Mouse (Mus musculus) left cerebral cortex, adult 11 months (tissue): ENCODE measurements at regions not wholly inside any gene's neighbourhood (a gene's known extent, or its start where the extent isn't known, plus 50 kb on each side); places are given as distances from the start of the nearest gene placed in this dataset.

ENCODE experiments used
- DNase-seq: peaks from one replicate; pipeline ENCODE4 v3.0.0; 2022; ENCODE audit warnings: low spot score

- no peak for DNase-seq
Measured at GRCm38 (mm10) chr6:127348770-127349409, 97.8 kb upstream of the Parp11 start.

GRCm38 (mm10) chr6:127349479-127350110 lies 97.0 kb upstream of the Parp11 start:
- no peak for DNase-seq

- DNase-seq = no peak
Measured at GRCm38 (mm10) chr6:127351691-127352090, 94.9 kb upstream of the Parp11 start.

- no peak for DNase-seq
Measured at GRCm38 (mm10) chr6:127355112-127355511, 91.5 kb upstream of the Parp11 start.

GRCm38 (mm10) chr6:127356442-127356841 lies 90.2 kb upstream of the Parp11 start:
- no peak for DNase-seq

GRCm38 (mm10) chr6:127358805-127359204 lies 87.8 kb upstream of the Parp11 start:
- no peak for DNase-seq

- DNase-seq = peak; percentile 19
Measured at GRCm38 (mm10) chr6:127359391-127359874, 87.2 kb upstream of the Parp11 start.

GRCm38 (mm10) chr6:127362166-127362565 lies 84.5 kb upstream of the Parp11 start:
- no peak for DNase-seq

GRCm38 (mm10) chr6:127362966-127363752 lies 83.5 kb upstream of the Parp11 start:
- DNase-seq = no peak

GRCm38 (mm10) chr6:127363871-127364590 lies 82.6 kb upstream of the Parp11 start:
- DNase-seq = no peak

- no peak for DNase-seq
Measured at GRCm38 (mm10) chr6:127364591-127365187, 82.0 kb upstream of the Parp11 start.

GRCm38 (mm10) chr6:127365246-127365645 lies 81.4 kb upstream of the Parp11 start:
- DNase-seq = no peak

GRCm38 (mm10) chr6:127365651-127366050 lies 81.0 kb upstream of the Parp11 start:
- no peak for DNase-seq

- no peak for DNase-seq
Measured at GRCm38 (mm10) chr6:127373052-127373451, 73.6 kb upstream of the Parp11 start.

- DNase-seq = no peak
Measured at GRCm38 (mm10) chr6:127373797-127374463, 72.7 kb upstream of the Parp11 start.

GRCm38 (mm10) chr6:127374464-127375143 lies 72.0 kb upstream of the Parp11 start:
- DNase-seq = no peak

- no peak for DNase-seq
Measured at GRCm38 (mm10) chr6:127375144-127375529, 71.5 kb upstream of the Parp11 start.

- no peak for DNase-seq
Measured at GRCm38 (mm10) chr6:127375711-127376199, 70.9 kb upstream of the Parp11 start.

- DNase-seq = no peak
Measured at GRCm38 (mm10) chr6:127378701-127379100, 67.9 kb upstream of the Parp11 start.

GRCm38 (mm10) chr6:127379511-127379910 lies 67.1 kb upstream of the Parp11 start:
- peak; percentile 10 for DNase-seq
